Mouse (Mus musculus): Measurements from ENCODE around the gene Ppt2.
A peak's percentile ranks its signal among the peaks of the same experiment; 100 is the strongest.

Gene Ppt2

DNA sequence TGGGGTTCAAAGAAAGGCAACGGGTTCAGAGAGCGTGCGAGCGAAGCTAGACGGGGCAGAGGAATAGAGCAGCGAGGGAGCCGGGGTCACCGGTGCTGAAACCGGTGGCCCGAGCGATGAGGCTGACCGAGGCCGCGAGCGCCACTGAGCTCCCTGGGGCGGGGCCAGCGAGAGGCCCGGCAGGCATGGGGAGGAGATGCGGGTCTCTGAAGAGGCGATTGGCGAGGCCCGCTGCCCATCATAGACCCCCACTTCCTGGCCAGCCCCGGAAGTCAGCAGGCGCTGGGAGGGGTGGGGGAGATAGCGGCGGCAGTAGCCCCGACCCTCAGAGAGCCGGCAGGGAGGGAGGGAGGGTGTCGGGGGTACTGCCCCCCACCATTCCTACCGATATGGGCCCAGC, 22.7 kb downstream of the Ppt2 start:
- DNase-seq: peak; percentile 96

GRCm38 (mm10) chr17:34604511-34605237, 23.6 kb downstream of the Ppt2 start:
- DNase-seq: no peak

GRCm38 (mm10) chr17:34604061-34604508, 24.2 kb downstream of the Ppt2 start, which contains the start of gene Agpat1:
Gene Agpat1, plus strand, starts transcription at chr17:34604262.
- DNase-seq: peak; percentile 100

DNA sequence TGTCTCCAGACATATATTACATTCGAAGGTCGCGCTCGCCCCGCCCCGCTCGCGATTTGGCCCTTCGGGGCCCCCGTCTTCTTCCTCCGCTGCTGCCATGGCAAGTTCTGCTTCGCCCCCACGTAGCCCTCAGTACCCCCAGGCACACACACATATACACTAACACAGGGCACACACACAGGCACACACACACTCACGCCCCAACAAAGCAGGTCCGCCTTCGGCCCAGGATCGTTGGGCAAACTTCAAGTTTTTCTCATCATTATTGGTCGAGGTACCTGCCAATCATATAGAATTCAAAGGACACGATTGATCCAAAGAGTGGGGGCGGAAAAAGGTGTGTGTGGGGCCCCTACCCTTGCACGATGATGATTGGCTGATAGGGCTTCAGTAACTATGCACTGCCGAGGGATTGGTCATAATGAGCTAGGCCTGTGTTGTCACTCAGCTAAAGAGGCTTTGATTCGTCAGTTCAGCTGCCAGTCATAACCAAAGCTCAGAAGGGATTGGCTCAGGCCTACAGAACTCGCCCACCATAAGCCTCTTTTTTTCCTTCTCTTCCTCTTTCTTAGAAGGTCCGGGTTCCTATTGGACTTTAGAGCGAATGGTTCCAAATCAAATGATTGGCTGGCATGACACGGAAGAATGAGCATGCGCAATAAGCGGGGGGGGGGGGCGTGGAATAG, 24.8 kb downstream of the Ppt2 start, which contains the start of gene Rnf5:
Rnf5 (minus strand) TSS at position 316 of the 686 bp plus-strand sequence.
- DNase-seq: peak; percentile 100

DNA sequence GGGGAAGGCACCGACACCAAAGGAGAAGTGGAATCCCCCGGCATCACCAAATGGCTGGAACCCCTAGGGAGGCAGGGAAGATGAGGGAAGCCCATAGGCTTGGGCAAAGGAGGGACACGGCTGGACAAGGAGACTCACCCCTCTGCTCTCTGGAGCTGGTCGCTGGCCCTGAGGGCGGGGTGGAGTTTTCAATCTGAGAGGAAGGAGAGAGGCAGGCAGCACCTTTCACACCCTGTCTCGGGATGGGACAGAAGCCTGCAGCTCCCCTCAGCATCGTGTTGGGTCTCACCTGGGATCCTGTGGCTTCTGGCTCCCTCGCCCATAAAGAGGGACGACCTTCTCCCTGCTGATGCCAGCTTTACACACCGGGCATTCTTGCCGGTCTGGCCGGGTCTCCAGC, 26.5 kb downstream of the Ppt2 start:
- DNase-seq: peak; percentile 65

GRCm38 (mm10) chr17:34599891-34600290, 28.4 kb downstream of the Ppt2 start:
- peak; percentile 55 for DNase-seq

GRCm38 (mm10) chr17:34597566-34598095, 30.7 kb downstream of the Ppt2 start, which contains the start of gene Ager:
Gene Ager, plus strand, starts transcription at chr17:34597862.
- peak; percentile 29 for DNase-seq

DNA sequence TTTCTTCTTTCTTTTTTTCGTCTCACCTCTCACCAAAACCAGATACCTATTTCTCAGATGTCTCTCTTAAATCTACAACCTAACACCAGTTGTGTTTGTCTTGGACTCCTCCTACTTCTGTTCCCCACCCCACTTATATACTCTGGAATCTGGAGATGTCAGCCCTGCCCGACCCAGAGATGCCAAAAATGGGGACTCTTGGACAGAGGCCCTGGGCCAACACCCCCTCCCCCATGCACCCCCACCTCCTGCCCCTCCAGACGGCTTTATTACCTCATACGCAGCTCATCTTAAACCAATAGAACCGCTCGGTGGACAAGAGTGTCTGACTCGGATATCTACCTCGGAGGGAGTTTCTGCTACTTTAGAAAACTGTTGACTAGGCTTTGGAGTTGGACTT, 32.2 kb downstream of the Ppt2 start:
- no peak for DNase-seq

DNA sequence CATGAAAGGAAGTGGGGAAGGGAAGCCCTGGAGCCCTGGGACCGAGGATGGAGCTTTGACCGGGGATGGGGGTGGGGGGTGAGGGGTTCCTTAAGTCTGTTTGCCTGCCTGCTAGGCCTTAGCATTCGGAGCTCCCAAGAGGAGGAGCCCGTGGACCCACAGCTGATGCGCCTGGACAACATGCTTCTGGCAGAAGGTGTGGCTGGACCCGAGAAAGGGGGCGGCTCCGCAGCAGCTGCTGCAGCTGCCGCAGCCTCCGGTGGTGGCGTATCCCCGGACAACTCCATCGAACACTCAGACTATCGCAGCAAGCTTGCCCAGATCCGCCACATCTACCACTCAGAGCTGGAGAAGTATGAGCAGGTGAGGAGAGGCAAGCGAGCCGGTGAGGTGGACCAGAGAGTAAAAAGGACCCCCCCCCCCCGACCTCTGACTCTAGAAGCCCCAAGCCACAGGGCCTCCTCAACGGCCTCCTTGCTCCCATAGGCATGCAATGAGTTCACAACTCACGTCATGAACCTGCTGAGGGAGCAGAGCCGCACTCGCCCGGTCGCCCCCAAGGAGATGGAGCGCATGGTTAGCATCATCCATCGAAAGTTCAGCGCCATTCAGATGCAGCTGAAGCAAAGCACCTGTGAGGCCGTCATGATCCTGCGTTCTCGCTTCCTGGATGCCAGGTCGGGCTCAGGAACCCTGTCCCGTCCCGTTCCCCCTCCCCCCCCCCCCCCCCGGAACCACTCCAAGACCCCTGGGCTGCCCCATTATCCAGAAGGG, 34.4 kb downstream of the Ppt2 start:
- DNase-seq: peak; percentile 60

DNA sequence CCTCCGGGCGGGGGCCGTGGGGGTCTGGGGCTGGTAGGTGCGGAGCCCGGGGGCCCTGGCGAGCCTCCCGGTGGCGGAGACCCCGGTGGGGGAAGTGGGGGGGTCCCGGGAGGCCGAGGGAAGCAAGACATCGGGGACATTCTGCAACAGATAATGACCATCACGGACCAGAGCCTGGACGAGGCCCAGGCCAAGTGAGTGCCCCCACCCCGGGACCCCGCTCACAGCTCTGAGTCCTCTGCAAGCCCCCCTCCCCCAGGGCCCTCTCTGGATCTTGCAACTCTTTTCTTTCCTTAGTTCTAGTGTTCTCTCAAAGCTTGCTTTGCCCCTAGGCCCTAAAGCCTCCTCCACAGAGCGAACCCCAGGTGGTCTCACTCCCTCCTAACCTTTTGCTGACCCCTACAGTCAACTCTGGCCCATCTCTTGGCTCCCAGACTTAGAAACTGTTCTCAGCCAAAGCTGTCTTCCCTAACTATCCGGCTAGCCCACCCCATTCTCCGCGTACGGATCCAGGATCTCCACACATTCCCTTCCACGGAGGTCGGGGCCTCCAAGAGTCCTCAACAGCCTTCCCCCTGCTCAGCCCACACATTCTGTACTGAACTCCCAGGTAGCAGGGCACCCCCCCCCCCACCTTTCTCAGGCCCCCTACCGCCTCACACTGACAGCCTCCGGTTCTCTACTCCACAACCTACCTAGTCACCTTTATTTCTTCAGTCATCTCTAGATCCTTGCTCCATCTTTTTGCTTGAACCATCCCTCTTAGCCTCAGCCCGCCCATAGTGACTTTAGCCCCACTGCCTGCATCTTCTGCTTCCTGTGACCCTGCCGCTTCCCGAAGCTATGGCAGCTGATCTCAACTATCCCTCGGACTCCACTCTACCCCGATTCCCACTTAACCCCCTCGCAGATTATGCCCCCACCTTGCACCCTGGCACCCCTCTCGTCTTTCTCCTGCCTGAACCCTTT, 35.4 kb downstream of the Ppt2 start:
- peak; percentile 82 for DNase-seq

DNA sequence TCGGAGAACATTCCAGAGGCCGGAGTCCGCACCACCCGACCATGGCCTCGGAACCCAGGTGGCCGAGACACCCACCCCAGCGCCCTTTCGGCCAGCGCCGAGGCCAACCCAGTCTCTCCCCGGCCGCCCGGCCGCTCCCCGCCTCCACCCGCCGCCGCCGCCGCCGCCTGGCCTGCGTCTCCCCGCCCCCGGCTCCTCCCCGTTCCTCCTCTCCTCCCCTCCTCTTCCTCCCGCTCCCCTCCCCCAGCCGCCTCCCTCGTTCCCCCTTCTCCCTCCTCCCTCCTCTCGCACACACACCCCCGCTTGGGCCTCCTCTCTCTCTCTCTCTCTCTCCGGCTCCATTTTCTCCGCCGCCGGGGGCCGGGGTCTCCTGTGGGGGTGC, 36.3 kb downstream of the Ppt2 start:
- DNase-seq: peak; percentile 82

DNA sequence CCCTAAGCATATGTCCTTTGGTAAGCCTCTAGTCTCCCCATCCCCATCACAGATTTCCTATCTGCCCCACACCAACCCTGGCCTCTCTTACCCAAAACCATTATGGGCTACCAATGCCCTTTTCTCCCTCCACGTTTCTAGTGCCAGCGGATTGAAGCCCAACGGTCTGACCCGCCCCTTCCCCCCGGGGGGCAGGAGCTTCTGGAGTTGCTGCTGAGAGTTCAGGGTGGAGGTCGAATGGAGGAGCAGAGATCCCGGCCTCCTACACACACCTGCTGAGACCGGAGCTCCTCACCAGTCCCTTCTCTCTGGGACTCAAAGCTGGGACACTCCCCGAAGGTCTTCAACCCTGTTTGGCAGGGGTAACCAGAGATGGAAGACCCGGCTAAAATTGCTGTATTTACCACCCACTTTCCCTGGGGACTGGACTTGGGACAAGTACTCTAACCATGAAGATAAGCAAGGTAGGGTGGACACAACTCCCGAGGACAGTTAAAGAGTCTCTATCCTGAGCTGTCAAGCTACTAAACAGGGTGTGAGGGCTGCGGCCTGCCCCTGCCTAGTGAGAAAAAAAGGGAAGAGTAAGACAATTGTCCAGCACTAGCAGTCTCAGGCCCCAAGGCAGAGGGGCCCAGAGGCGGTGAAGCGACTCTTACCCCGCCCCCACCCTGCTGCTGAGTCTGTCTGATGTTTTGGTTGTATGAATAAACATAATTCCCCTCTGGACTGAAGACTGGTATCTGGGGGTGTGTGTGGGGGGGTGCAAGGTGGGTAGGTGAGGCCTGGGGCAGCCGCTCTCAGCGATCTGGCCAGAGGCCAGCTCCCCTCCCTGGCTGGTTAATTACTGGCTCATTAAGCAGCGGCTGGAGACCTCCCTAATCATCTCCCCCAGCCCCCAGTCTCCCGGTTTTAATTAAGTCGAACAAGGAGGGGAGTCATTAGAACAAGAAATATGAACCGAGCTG, 37.0 kb downstream of the Ppt2 start, which contains the start of gene Pbx2:
Pbx2 (plus strand) TSS at position 238 of the 965 bp plus-strand sequence.
- DNase-seq: peak; percentile 73

GRCm38 (mm10) chr17:34590154-34590987, 37.9 kb downstream of the Ppt2 start:
- peak; percentile 63 for DNase-seq

GRCm38 (mm10) chr17:34589681-34590101, 38.6 kb downstream of the Ppt2 start, which contains the start of gene Gpsm3:
Gene Gpsm3, plus strand, starts transcription at chr17:34589806.
- peak; percentile 67 for DNase-seq

DNA sequence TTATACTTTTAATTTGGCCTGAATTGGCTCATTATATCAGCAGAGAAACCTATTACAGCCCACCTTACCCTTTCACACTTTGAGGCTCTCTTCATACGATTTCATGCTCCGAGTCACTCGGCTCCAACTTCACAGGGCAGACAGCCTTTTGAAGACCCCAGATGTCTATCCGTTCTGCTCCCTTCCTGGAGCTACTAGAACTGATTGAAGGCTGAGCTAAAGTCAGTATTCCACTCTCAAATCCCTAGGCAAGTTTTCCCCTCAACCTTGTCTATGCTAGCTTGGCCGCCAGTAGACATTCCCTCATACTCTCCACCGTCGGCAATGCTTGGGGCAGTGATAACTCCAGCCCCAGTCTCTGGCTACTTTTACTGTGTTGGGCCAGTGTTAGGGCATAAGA, 39.1 kb downstream of the Ppt2 start:
- DNase-seq: no peak

- peak; percentile 54 for DNase-seq
Observed at GRCm38 (mm10) chr17:34588767-34589166, 39.5 kb downstream of the Ppt2 start.

DNA sequence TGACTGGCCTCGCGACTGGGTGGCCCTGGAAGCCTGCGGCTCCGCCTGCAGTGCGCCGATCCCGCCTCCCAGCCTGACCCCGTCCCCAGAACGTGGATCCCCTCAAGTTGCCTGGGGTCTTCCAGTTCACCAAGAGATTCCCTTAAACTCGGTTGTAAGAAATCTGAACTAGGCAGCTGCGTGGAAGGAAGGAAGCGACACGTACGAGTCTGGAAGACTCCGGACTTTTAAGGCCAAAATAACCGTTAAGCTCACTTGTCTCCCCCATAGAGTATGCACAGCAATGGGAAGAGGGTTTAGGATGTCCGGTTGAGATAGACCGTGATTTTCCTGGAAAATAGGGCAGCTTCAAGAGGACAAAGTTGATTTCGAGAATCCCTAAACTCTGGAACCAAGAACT, 40.5 kb downstream of the Ppt2 start:
- no peak for DNase-seq

DNA sequence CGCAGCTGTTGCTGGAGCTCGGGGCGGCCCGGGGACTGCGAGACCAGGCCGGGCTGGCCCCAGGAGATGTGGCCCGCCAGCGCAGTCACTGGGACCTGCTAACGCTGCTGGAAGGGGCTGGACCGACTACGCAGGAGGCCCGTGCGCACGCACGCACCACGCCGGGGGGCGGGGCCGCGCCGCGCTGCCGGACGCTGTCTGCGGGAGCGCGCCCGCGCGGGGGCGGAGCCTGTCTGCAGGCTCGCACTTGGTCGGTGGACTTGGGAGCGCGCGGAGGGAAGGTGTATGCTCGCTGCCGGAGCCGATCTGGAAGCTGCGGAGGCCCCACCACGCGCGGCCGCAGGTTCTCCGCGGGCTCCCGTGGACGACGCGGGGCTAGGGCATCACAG, 40.9 kb downstream of the Ppt2 start:
- DNase-seq: peak; percentile 98

- DNase-seq: peak; percentile 91
Observed at GRCm38 (mm10) chr17:34586796-34587422, 41.4 kb downstream of the Ppt2 start.

Data from cerebellum, adult 11-12 months (tissue).